Mouse (Mus musculus) heart, embryonic 15.5 days (tissue): ENCODE results near the gene Galnt14. TPM values are rescaled to one million over a fixed set of nuclear protein-coding genes. Genes with fewer than 3 reads are reported as not detected.

ENCODE experiments used
- ATAC-seq: fragments of 200-750 bp; cut with Nextera tagmentation; replicated peaks from 2 replicates; pipeline ENCODE4 v1.8.0; 2017; ENCODE audit warnings: low read depth, moderate TSS enrichment; ENCODE audit not compliant: insufficient number of reproducible peaks, insufficient read depth, low FRiP score
- H3K27ac ChIP-seq: fragments of 300-500 bp; sonication (generic); 2 replicates; pipeline ENCODE4 v1.5.1; 2015; ENCODE audit warnings: mild to moderate bottlenecking, inconsistent platforms
- H3K27me3 ChIP-seq: fragments of 300-500 bp; sonication (generic); 2 replicates; pipeline ENCODE4 v1.6.1; 2015; ENCODE audit warnings: inconsistent platforms
- H3K36me3 ChIP-seq: fragments of 300-500 bp; sonication (generic); 2 replicates; pipeline ENCODE4 v1.6.1; 2015; ENCODE audit warnings: mild to moderate bottlenecking, inconsistent platforms
- H3K4me1 ChIP-seq: fragments of 300-500 bp; sonication (generic); replicated peaks from 2 replicates; pipeline ENCODE4 v1.6.1; 2015; ENCODE audit warnings: inconsistent platforms
- H3K4me2 ChIP-seq: fragments of 300-500 bp; sonication (generic); 2 replicates; pipeline ENCODE4 v1.6.1; 2015; ENCODE audit warnings: inconsistent platforms, mild to moderate bottlenecking, moderate library complexity
- H3K4me3 ChIP-seq: fragments of 300-500 bp; sonication (generic); 2 replicates; pipeline ENCODE4 v1.5.1; 2015; ENCODE audit warnings: mild to moderate bottlenecking, inconsistent platforms
- H3K9ac ChIP-seq: fragments of 300-500 bp; sonication (generic); 2 replicates; pipeline ENCODE4 v1.6.1; 2015; ENCODE audit warnings: mild to moderate bottlenecking, inconsistent platforms
- H3K9me3 ChIP-seq: fragments of 300-500 bp; sonication (generic); replicated peaks from 2 replicates; pipeline ENCODE4 v1.6.1; 2016; ENCODE audit warnings: inconsistent platforms
- WGBS: fragments of 180-500 bp; shearing (Covaris S2); methylation state at CpG from one replicate; pipeline ENCODE4 v1.1.7; 2015; ENCODE audit warnings: mixed read lengths; 5-methylcytosine and 5-hydroxymethylcytosine counted together
- polyA plus RNA-seq: library from polyadenylated mRNA; unstranded; fragments of >200 nt; fragmentation: Nextera tagmentation; extraction: Ambion mirVana; gene quantifications from 2 replicates; pipeline ENCODE4 v1.2.1, GENCODE M21; 2015

Galnt14 gene
- polyA plus RNA-seq, 1 experiment from 2014 or later, result 0.53 TPM

GRCm38 (mm10) chr17:73560208-73560784, 150.0 kb downstream of the Galnt14 start:
- H3K9ac ChIP-seq, result no peak overlapping the region
- no peak for ATAC-seq
- H3K4me2 ChIP-seq, result no peak overlapping the region
- H3K27me3 ChIP-seq, result no peaks in the 10 kb centered on the region; the same call in 1 of the 2 replicates
- H3K27ac ChIP-seq, result no peak overlapping the region
- 61% methylated on average over 5 of the region's 5 CpGs for WGBS
- no peaks in the 10 kb centered on the region for H3K9me3 ChIP-seq
- no peaks in the 10 kb centered on the region for H3K4me1 ChIP-seq
- no peaks in the 10 kb centered on the region for H3K36me3 ChIP-seq
- H3K4me3 ChIP-seq, result no peak overlapping the region

GRCm38 (mm10) chr17:73559498-73559897, 150.8 kb downstream of the Galnt14 start:
- Histone ChIP-seq H3K9me3 (no peaks in the 10 kb centered on the region), H3K9ac (no peak overlapping the region), H3K27me3 (no peaks in the 10 kb centered on the region; the same call in 1 of the 2 replicates), H3K4me2 (no peak overlapping the region), H3K27ac (no peak overlapping the region), H3K36me3 (no peaks in the 10 kb centered on the region), H3K4me3 (no peak overlapping the region), H3K4me1 (no peaks in the 10 kb centered on the region)
- 52% methylated on average over 4 of the region's 4 CpGs for WGBS
- ATAC-seq, result no peak

- Histone ChIP-seq H3K36me3 (no peaks in the 10 kb centered on the region), H3K9ac (no peak overlapping the region), H3K27me3 (no peaks in the 10 kb centered on the region; the same call in 1 of the 2 replicates), H3K4me2 (no peak overlapping the region), H3K27ac (no peak overlapping the region), H3K4me3 (no peak overlapping the region), H3K4me1 (no peaks in the 10 kb centered on the region), H3K9me3 (no peaks in the 10 kb centered on the region)
- WGBS, result 48% methylated on average over 3 of the region's 3 CpGs
- no peak for ATAC-seq
Measured at GRCm38 (mm10) chr17:73557101-73557500, 153.2 kb downstream of the Galnt14 start.

- ATAC-seq, result no peak
- no peak overlapping the region for H3K27ac ChIP-seq
- WGBS, result 95% methylated on average over 2 of the region's 2 CpGs
Measured at GRCm38 (mm10) chr17:73556436-73556835, 153.8 kb downstream of the Galnt14 start.

GRCm38 (mm10) chr17:73554668-73555067, 155.6 kb downstream of the Galnt14 start:
- H3K36me3 ChIP-seq, result no peaks in the 10 kb centered on the region
- no peak overlapping the region for H3K27ac ChIP-seq
- no peaks in the 10 kb centered on the region for H3K4me1 ChIP-seq
- no peaks in the 10 kb centered on the region; the same call in 1 of the 2 replicates for H3K27me3 ChIP-seq
- H3K4me2 ChIP-seq, result no peak overlapping the region
- no peak for ATAC-seq
- H3K9me3 ChIP-seq, result no peaks in the 10 kb centered on the region
- H3K9ac ChIP-seq, result no peak overlapping the region
- WGBS, result 88% methylated on average over 4 of the region's 4 CpGs
- H3K4me3 ChIP-seq, result no peak overlapping the region

More at GRCm38 (mm10) chr17:73556436-73556835, 153.8 kb downstream of the Galnt14 start:
- H3K36me3 ChIP-seq, result no peaks in the 10 kb centered on the region
- H3K9ac ChIP-seq, result no peak overlapping the region
- no peaks in the 10 kb centered on the region for H3K9me3 ChIP-seq
- no peaks in the 10 kb centered on the region for H3K4me1 ChIP-seq
- no peaks in the 10 kb centered on the region; the same call in 1 of the 2 replicates for H3K27me3 ChIP-seq
- no peak overlapping the region for H3K4me3 ChIP-seq
- no peak overlapping the region for H3K4me2 ChIP-seq

- Histone ChIP-seq H3K4me3 (no peak overlapping the region), H3K9me3 (no peaks in the 10 kb centered on the region), H3K27me3 (no peaks in the 10 kb centered on the region), H3K36me3 (no peaks in the 10 kb centered on the region), H3K4me2 (no peak overlapping the region), H3K9ac (no peak overlapping the region), H3K27ac (no peak overlapping the region), H3K4me1 (no peaks in the 10 kb centered on the region)
- no peak for ATAC-seq
- 78% methylated on average over 12 of the region's 12 CpGs for WGBS
Measured at GRCm38 (mm10) chr17:73548783-73549566, 161.3 kb downstream of the Galnt14 start.

- Histone ChIP-seq H3K36me3 (no peaks in the 10 kb centered on the region), H3K9me3 (no peaks in the 10 kb centered on the region), H3K4me3 (no peak overlapping the region), H3K4me1 (no peaks in the 10 kb centered on the region), H3K27ac (no peak overlapping the region), H3K9ac (no peak overlapping the region), H3K27me3 (no peaks in the 10 kb centered on the region), H3K4me2 (no peak overlapping the region)
- WGBS, result 59% methylated on average over 7 of the region's 7 CpGs
- ATAC-seq, result no peak
Measured at GRCm38 (mm10) chr17:73548119-73548518, 162.1 kb downstream of the Galnt14 start.

GRCm38 (mm10) chr17:73547483-73547882, 162.8 kb downstream of the Galnt14 start:
- Histone ChIP-seq H3K27me3 (no peaks in the 10 kb centered on the region), H3K4me2 (no peak overlapping the region), H3K9me3 (no peaks in the 10 kb centered on the region), H3K36me3 (no peaks in the 10 kb centered on the region), H3K4me3 (no peak overlapping the region), H3K4me1 (no peaks in the 10 kb centered on the region), H3K27ac (no peak overlapping the region), H3K9ac (no peak overlapping the region)
- ATAC-seq, result no peak
- 69% methylated on average over 2 of the region's 2 CpGs for WGBS

GRCm38 (mm10) chr17:73541911-73542310, 168.3 kb downstream of the Galnt14 start:
- no peak overlapping the region for H3K27ac ChIP-seq
- WGBS, result 86% methylated on average over 9 of the region's 9 CpGs
- no peak overlapping the region for H3K9ac ChIP-seq
- H3K27me3 ChIP-seq, result no peaks in the 10 kb centered on the region
- ATAC-seq, result no peak
- no peaks in the 10 kb centered on the region for H3K9me3 ChIP-seq
- H3K36me3 ChIP-seq, result no peaks in the 10 kb centered on the region
- no peak overlapping the region for H3K4me3 ChIP-seq
- no peaks in the 10 kb centered on the region for H3K4me1 ChIP-seq
- H3K4me2 ChIP-seq, result no peak overlapping the region

GRCm38 (mm10) chr17:73541233-73541570, 169.1 kb downstream of the Galnt14 start:
- no peak overlapping the region for H3K27ac ChIP-seq
- H3K9me3 ChIP-seq, result no peaks in the 10 kb centered on the region
- no peaks in the 10 kb centered on the region for H3K36me3 ChIP-seq
- no peak overlapping the region for H3K4me2 ChIP-seq
- no peaks in the 10 kb centered on the region for H3K27me3 ChIP-seq
- no peaks in the 10 kb centered on the region for H3K4me1 ChIP-seq
- H3K9ac ChIP-seq, result no peak overlapping the region
- no peak overlapping the region for H3K4me3 ChIP-seq
- no peak for ATAC-seq
- WGBS, result 42% methylated on average over 1 of the region's 1 CpGs

GRCm38 (mm10) chr17:73540409-73541232, 169.6 kb downstream of the Galnt14 start:
- ATAC-seq, result no peak
- no peak overlapping the region for H3K27ac ChIP-seq
- no peaks in the 10 kb centered on the region for H3K4me1 ChIP-seq
- no peak overlapping the region for H3K9ac ChIP-seq
- no peak overlapping the region for H3K4me3 ChIP-seq
- H3K4me2 ChIP-seq, result no peak overlapping the region
- no peaks in the 10 kb centered on the region for H3K27me3 ChIP-seq
- H3K36me3 ChIP-seq, result no peaks in the 10 kb centered on the region
- 44% methylated on average over 14 of the region's 14 CpGs for WGBS
- no peaks in the 10 kb centered on the region for H3K9me3 ChIP-seq
